Mouse (Mus musculus) olfactory bulb, adult 2 months (tissue): ENCODE measurements around the gene Dlg2.

Source experiments
- CTCF ChIP-seq: fragments of 200-500 bp; IDR thresholded peaks from 2 replicates; pipeline ENCODE4 v1.5.1; 2012; ENCODE audit warnings: low read depth, mild to moderate bottlenecking, low read length, moderate library complexity; ENCODE audit not compliant: insufficient read depth
- POLR2A ChIP-seq: fragments of 200-500 bp; IDR thresholded peaks from 2 replicates; pipeline ENCODE4 v1.6.1; 2012; ENCODE audit warnings: mild to moderate bottlenecking, low read depth, low read length, moderate library complexity; ENCODE audit not compliant: insufficient read depth

GRCm38 (mm10) chr7:91311177-91311576 is 834.7 kb downstream of the Dlg2 start:
- TF ChIP-seq CTCF (no peak), POLR2A (no peak)
